Mouse (Mus musculus) c-Kit-positive CD71-positive TER-119-negative erythroid progenitor cells, embryonic 14.5 days (primary cell): ENCODE measurements around the gene Ufl1.
"Not testable (repeated sequence)": the region's sequence is repeated elsewhere in the genome, so short reads cannot be mapped to it uniquely, and the experiment has no call there.

Experiments
- DNase-seq: peaks from one replicate; pipeline ENCODE4 v3.0.0-alpha.2; 2013; ENCODE audit warnings: low read depth

Ufl1 gene

DNA sequence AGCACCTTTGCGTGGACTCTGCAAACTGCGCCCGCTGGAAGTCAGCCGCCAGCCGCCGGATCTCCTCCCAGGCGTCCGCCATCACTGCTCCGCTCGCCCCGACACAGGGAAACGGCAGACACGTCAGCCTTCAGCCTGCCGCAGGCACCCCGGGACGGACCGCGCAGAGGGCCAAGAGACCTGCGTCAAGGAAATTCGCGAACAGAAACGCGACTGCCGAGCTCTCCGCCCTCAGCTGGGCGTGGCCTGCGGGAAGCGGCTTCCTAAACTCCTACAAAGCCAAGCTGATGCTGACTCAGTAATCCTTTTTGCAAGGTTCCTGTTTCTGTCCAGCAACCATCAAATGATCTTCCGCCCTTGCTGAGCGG is at the start of gene Ufl1:
Ufl1 (minus strand) TSS at position 151 of the 368 bp plus-strand sequence.
- peak; percentile 84 for DNase-seq

DNA sequence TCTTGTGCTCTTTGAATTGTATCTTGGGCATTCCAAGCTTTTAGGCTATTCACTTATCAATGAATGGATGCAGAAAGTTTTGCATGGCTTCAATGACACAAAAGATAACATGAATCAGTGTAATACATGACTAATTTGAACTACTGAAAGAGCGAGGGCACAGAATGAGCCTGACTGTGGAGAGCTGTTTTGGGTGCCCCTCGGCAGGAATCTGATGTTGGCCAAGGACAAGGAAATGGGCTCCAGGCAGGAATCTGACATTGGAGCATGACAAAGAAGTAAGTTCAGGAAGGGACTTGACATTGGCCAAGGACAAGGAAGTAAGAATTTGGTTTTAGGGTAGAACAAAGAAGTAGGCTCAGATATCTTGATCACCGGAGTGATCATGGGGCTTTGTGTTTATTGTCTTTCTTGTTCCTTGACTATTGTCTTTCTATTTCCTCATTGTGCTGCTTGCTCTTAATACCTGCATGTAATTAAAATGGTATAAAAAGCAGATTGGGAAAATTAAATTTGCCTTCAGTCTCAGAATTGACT is 44.1 kb upstream of the Ufl1 start:
- no peak for DNase-seq

DNA sequence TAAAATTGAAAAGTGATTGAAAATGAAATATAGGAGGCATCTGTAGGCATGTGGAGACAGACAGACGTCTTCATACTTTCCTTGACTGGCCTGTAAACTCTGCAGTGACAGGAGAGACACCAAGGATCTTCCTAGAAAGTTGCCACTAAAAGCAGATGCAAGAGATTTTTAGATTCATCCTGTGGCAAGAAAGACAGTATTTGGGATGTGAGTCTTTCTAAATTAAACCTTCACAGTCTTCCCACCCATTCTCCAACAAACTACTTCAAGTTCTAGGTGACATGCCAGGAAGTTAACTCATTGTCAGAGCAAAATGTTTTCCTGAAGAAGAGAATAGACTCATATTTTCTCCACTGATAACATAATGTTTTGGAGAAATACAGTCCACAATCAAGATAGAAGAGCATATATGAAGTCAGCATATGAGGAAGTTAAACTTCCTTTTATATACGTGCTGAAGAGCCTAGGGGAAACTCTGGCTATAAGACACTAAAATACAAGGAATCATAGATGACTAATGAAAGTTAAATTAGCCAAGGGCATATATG is 41.1 kb upstream of the Ufl1 start:
- DNase-seq, result no peak

DNA sequence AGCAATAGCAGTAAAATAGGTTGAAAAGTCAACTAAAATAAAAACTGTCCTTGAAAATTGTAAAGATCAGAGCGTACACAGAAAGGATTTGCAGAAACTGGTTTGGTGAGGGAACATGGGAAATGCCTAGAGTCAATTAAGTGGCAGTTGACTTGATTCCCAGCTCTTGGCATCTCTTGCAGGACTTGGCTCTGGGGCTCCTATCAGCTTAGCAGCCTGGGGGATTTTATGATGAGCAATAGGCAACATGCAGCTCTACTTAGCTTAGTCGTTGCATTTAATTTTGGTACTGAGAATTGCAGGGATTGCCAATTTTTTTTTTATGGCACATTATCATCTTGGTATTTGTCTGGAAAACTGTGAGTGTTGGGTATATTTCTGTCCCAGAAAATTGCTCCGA is 32.1 kb upstream of the Ufl1 start:
- no peak for DNase-seq

- not testable (repeated sequence) for DNase-seq
Observed at GRCm38 (mm10) chr4:25285002-25285401, 3.4 kb upstream of the Ufl1 start.

DNA sequence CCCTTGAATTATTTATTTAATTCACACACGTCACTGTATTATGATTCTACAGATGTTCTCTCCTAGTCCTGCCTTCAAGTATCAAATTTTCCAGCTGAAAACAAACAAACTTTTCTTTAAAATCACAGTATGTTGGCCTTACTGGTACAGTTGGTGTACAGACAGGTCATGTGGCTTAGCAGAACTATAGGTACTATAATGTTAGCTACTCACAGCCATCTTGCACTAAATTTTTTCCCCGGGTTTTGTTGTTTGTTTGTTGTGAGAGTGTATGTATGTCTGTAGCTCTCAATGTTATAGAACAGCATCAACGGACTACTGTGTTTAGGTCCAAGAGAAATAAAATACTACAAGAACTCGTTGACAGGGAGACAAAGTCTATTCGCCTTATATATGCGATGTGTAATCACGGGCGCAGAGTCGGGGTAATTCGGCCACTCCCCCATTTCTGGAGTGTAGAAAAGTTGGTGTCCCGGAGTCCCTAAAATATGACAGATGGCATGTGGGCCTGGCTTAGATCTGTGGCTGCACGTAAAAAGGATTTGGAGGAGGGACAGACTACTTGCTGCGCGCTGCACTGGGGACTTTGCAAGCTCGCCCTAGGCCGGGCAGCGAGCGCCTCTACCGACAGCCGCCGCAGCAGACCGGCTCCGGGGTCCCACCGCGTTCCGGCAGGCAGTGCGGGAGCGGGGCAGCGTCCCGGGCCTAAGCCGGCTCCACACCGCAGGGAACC is 517 bp downstream of the Ufl1 start:
- peak; percentile 36 for DNase-seq

- no peak for DNase-seq
Observed at GRCm38 (mm10) chr4:25272861-25273627, 8.6 kb downstream of the Ufl1 start.

DNA sequence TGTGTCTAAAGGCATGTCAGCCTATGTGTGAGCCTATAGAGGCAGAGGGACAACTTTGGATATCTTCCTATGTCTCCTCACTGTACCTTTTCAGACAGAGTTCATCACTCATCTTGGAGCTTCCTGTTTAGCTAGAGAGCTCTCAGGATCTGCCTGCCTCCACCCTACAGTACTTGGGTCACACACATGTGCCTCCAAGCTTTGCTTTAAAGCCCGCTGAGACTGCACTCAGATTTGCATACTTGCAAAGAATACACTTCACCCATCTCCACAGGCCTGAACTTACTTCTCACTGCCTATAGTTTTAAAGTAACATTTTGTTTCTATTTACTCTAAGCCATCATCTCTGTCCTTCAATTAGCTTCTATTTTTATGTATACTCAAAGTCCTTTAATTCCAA is 9.7 kb downstream of the Ufl1 start:
- no peak for DNase-seq

DNA sequence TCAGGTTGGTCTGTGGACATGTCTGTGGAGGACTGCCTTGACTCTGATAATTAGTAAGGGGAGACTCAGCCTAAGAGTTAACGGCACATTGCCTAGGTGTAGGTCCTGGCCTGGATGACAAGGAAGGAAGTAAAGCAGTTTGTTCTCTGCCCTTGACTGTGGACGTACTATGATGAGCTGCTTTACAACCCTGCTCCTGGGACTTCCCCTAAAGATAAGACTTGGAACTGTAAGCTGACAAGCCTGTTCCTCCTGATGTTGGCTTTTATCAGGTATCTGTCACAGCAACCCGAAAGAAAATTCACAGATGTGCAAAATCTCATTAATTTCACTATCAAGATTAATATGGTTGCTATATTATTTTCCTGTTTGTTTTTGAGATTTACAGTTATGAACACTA is 14.5 kb downstream of the Ufl1 start:
- no peak for DNase-seq

GRCm38 (mm10) chr4:25257822-25258398 is 23.7 kb downstream of the Ufl1 start:
- no peak for DNase-seq

- no peak for DNase-seq
Observed at GRCm38 (mm10) chr4:25242776-25243175, 38.8 kb downstream of the Ufl1 start, which contains the start of gene Fhl5. Gene Fhl5, minus strand, starts transcription at chr4:25242876.

GRCm38 (mm10) chr4:25235663-25236062 is 46.0 kb downstream of the Ufl1 start:
- DNase-seq, result not testable (repeated sequence)

- not testable (repeated sequence) for DNase-seq
Observed at GRCm38 (mm10) chr4:25233767-25234166, 47.9 kb downstream of the Ufl1 start.

- no peak for DNase-seq
Observed at GRCm38 (mm10) chr4:25232546-25232945, 49.1 kb downstream of the Ufl1 start.

DNA sequence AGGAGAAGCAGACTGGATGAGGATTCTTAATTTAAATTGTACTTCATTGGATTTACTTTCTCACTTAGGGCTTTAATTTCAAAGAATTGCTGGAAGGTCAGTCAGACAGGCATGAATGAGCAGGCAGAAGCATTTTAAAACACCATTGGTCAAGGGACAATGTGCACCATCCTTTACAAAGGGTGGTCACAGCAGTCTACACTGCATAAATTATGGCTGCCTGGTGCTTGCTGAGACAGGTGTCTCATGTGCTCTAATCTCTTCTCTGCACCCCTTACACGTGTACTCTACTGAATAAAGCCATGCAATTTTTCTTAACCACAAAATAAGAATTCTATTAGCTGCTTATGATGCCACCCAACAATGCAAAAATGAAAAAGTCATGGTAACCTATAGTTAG is 54.1 kb downstream of the Ufl1 start:
- DNase-seq, result no peak

GRCm38 (mm10) chr4:25221927-25222326 is 59.7 kb downstream of the Ufl1 start:
- DNase-seq, result no peak

- no peak for DNase-seq
Observed at GRCm38 (mm10) chr4:25213451-25213850, 68.2 kb downstream of the Ufl1 start.

DNA sequence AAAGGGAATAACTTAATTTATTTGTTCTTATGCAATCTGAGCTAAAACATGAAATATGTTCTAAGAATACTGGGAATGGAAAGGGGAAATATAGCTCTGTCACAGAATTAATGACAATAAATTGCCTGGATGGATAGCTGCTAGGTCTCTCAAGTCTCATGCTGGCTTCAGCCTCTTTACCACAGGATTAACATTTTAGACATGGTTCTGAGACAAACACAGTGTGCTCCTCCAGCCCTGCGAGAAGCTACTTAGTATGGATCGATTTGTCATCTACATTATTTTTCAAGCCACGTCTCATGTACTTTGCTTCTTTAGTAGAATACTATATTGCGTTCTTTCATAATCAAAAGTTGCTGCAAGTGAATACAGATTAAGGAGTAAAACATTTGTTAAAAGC is 75.5 kb downstream of the Ufl1 start:
- DNase-seq, result no peak
